Mouse (Mus musculus): ENCODE measurements at regions not wholly inside any gene's neighbourhood (a gene's known extent, or its start where the extent isn't known, plus 50 kb on each side); places are given as distances from the start of the nearest gene placed in this dataset.

GRCm38 (mm10) chr15:68014605-68015305 lies 1514.0 kb upstream of the Lrrc6 start:
- Histone ChIP-seq H3K4me1 (ENCODE audit: control insufficient read depth, insufficient read depth, low read length) (no peaks in the 10 kb centered on the region), H3K4me3 (ENCODE audit: insufficient read depth, low read length) (no peak overlapping the region), H3K27ac (ENCODE audit: insufficient read depth, low read length) (no peak overlapping the region)
- no peak for TF ChIP-seq POLR2A (IDR thresholded peaks at IDR 0.05; ENCODE audit: extremely low read depth, insufficient read depth, low read length)
- no peak for TF ChIP-seq CTCF (IDR thresholded peaks at IDR 0.05; ENCODE audit: extremely low read depth, insufficient read depth, low read length)

DNA sequence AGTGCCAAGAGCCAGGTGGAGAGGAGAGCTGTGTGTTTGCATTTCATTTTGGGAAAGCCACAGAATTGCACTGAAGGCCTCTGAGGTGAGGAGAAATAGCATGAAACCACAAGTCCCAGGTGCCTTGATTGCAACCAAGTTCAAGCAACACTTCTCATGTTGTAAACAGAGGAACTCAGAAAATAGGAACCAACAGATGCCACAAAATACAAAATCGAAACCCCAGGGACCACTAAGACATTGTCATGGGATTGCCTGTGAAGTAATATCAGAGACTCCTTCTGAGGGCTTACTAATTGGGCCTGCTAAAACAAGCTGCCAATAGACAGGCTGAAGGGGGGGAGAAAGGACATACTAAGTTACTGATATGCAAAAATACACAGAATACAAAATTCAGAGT lies 1510.5 kb upstream of the Lrrc6 start:
- Histone ChIP-seq H3K4me1 (ENCODE audit: control insufficient read depth, insufficient read depth, low read length) (no peaks in the 10 kb centered on the region), H3K27ac (ENCODE audit: insufficient read depth, low read length) (no peak overlapping the region), H3K4me3 (ENCODE audit: insufficient read depth, low read length) (no peak overlapping the region)
- TF ChIP-seq CTCF (IDR thresholded peaks at IDR 0.05; ENCODE audit: extremely low read depth, insufficient read depth, low read length) (no peak), POLR2A (IDR thresholded peaks at IDR 0.05; ENCODE audit: extremely low read depth, insufficient read depth, low read length) (no peak)

- H3K27ac ChIP-seq (ENCODE audit: insufficient read depth, low read length), result no peak overlapping the region
- H3K4me3 ChIP-seq (ENCODE audit: insufficient read depth, low read length), result no peak overlapping the region
- H3K4me1 ChIP-seq (ENCODE audit: control insufficient read depth, insufficient read depth, low read length), result no peaks in the 10 kb centered on the region
- TF ChIP-seq POLR2A (IDR thresholded peaks at IDR 0.05; ENCODE audit: extremely low read depth, insufficient read depth, low read length), result no peak
- no peak for TF ChIP-seq CTCF (IDR thresholded peaks at IDR 0.05; ENCODE audit: extremely low read depth, insufficient read depth, low read length)
Observed at GRCm38 (mm10) chr15:68010189-68010588, 1509.5 kb upstream of the Lrrc6 start.

GRCm38 (mm10) chr15:68004798-68005197 lies 1504.1 kb upstream of the Lrrc6 start:
- no peak overlapping the region for H3K4me3 ChIP-seq (ENCODE audit: insufficient read depth, low read length)
- no peak overlapping the region for H3K27ac ChIP-seq (ENCODE audit: insufficient read depth, low read length)
- H3K4me1 ChIP-seq (ENCODE audit: control insufficient read depth, insufficient read depth, low read length), result no peaks in the 10 kb centered on the region
- TF ChIP-seq POLR2A (IDR thresholded peaks at IDR 0.05; ENCODE audit: extremely low read depth, insufficient read depth, low read length), result no peak
- no peak for TF ChIP-seq CTCF (IDR thresholded peaks at IDR 0.05; ENCODE audit: extremely low read depth, insufficient read depth, low read length)

GRCm38 (mm10) chr15:67996532-67996931 lies 1495.8 kb upstream of the Lrrc6 start:
- Histone ChIP-seq H3K27ac (ENCODE audit: insufficient read depth, low read length) (no peak overlapping the region), H3K4me1 (ENCODE audit: control insufficient read depth, insufficient read depth, low read length) (no peaks in the 10 kb centered on the region), H3K4me3 (ENCODE audit: insufficient read depth, low read length) (no peak overlapping the region)
- TF ChIP-seq CTCF (IDR thresholded peaks at IDR 0.05; ENCODE audit: extremely low read depth, insufficient read depth, low read length) (no peak), POLR2A (IDR thresholded peaks at IDR 0.05; ENCODE audit: extremely low read depth, insufficient read depth, low read length) (no peak)

GRCm38 (mm10) chr15:67989428-67990272 lies 1488.9 kb upstream of the Lrrc6 start:
- TF ChIP-seq CTCF (IDR thresholded peaks at IDR 0.05; ENCODE audit: extremely low read depth, insufficient read depth, low read length) (no peak), POLR2A (IDR thresholded peaks at IDR 0.05; ENCODE audit: extremely low read depth, insufficient read depth, low read length) (no peak)
- no peak overlapping the region for H3K27ac ChIP-seq (ENCODE audit: insufficient read depth, low read length)
- H3K4me1 ChIP-seq (ENCODE audit: control insufficient read depth, insufficient read depth, low read length), result no peaks in the 10 kb centered on the region; the same call in 1 of the 2 replicates
- no peak overlapping the region for H3K4me3 ChIP-seq (ENCODE audit: insufficient read depth, low read length)

DNA sequence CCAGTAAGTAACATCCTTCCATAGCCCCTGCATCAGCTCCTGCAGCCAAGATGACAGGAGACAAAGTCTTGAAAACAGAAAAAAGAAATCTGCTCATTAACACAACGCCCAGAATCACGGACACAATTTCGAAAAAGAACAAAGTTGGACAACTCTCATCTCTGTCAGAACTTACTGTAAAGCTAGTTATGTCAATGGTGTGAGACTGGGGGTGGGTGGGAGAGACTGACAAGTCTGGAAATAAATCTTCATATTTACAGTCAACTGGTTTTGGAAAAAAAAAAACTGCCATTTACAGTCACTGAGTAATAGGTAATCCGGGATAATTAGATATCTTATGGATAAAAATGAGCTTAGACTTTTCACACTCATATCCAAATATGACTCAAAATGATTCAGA lies 1487.2 kb upstream of the Lrrc6 start:
- Histone ChIP-seq H3K4me3 (ENCODE audit: insufficient read depth, low read length) (no peak overlapping the region), H3K4me1 (ENCODE audit: control insufficient read depth, insufficient read depth, low read length) (no peaks in the 10 kb centered on the region; the same call in 1 of the 2 replicates), H3K27ac (ENCODE audit: insufficient read depth, low read length) (no peak overlapping the region)
- TF ChIP-seq POLR2A (IDR thresholded peaks at IDR 0.05; ENCODE audit: extremely low read depth, insufficient read depth, low read length) (no peak), CTCF (IDR thresholded peaks at IDR 0.05; ENCODE audit: extremely low read depth, insufficient read depth, low read length) (no peak)

- no peak overlapping the region for H3K27ac ChIP-seq (ENCODE audit: insufficient read depth, low read length)
- no peaks in the 10 kb centered on the region; the same call in 1 of the 2 replicates for H3K4me1 ChIP-seq (ENCODE audit: control insufficient read depth, insufficient read depth, low read length)
- TF ChIP-seq POLR2A (IDR thresholded peaks at IDR 0.05; ENCODE audit: extremely low read depth, insufficient read depth, low read length) (no peak), CTCF (IDR thresholded peaks at IDR 0.05; ENCODE audit: extremely low read depth, insufficient read depth, low read length) (0 out of 2 replicates have a peak, but pooled peaks have one; percentile 7)
- H3K4me3 ChIP-seq (ENCODE audit: insufficient read depth, low read length), result no peak overlapping the region
Observed at GRCm38 (mm10) chr15:67983253-67983652, 1482.5 kb upstream of the Lrrc6 start.

- no peak overlapping the region for H3K27ac ChIP-seq (ENCODE audit: insufficient read depth, low read length)
- no peaks in the 10 kb centered on the region; the same call in 1 of the 2 replicates for H3K4me1 ChIP-seq (ENCODE audit: control insufficient read depth, insufficient read depth, low read length)
- TF ChIP-seq POLR2A (IDR thresholded peaks at IDR 0.05; ENCODE audit: extremely low read depth, insufficient read depth, low read length) (no peak), CTCF (IDR thresholded peaks at IDR 0.05; ENCODE audit: extremely low read depth, insufficient read depth, low read length) (no peak)
- no peak overlapping the region for H3K4me3 ChIP-seq (ENCODE audit: insufficient read depth, low read length)
Observed at GRCm38 (mm10) chr15:67981876-67982275, 1481.2 kb upstream of the Lrrc6 start.
